Comparison of ENCODE assay signal across 7 mouse cellular contexts in genomic region chr10:22732181-22732580, GRCm38 (mm10). TPM values are rescaled to one million over a fixed set of nuclear protein-coding genes. Genes with fewer than 3 reads are reported as not detected.
DNase-seq lines count a peak whose midpoint lies in the region; ATAC-seq and TF ChIP-seq lines count a peak whose summit lies in the region.

No protein-coding gene starts in this region.

- H3K4me3 ChIP-seq in liver, adult 2 months (ENCODE audit: insufficient read depth, low read depth, low read length): peak overlapping the region; percentile 91
- H3K4me3 ChIP-seq in embryonic facial prominence, embryonic 11.5 days (ENCODE audit: low read depth, low read length): peak overlapping the region; percentile 90
- peak overlapping the region; percentile 99 for H3K4me3 ChIP-seq in hindbrain, embryonic 16.5 days (ENCODE audit: low read length)
- peak overlapping the region; percentile 96 for H3K4me3 ChIP-seq in midbrain, embryonic 12.5 days

- no peaks in the 10 kb centered on the region for H3K9me3 ChIP-seq in embryonic facial prominence, embryonic 11.5 days (replicated peaks; ENCODE audit: control insufficient read depth, low read length)
- no peaks in the 10 kb centered on the region for H3K9me3 ChIP-seq in hindbrain, embryonic 16.5 days (ENCODE audit: control insufficient read depth, low read length)
- no peaks in the 10 kb centered on the region for H3K9me3 ChIP-seq in midbrain, embryonic 12.5 days

- WGBS in liver, adult 2 months: 48% methylated on average over 10 of the region's 10 CpGs
- whole genome bisulfite sequencing in embryonic facial prominence, embryonic 11.5 days: 64% methylated on average over 10 of the region's 10 CpGs
- 65% methylated on average over 10 of the region's 10 CpGs for WGBS in hindbrain, embryonic 16.5 days
- WGBS in midbrain, embryonic 12.5 days: 60% methylated on average over 10 of the region's 10 CpGs

- DNase-seq in liver, adult 2 months (ENCODE audit: extremely low read depth, low read depth, low spot score): no peak
- no peak for DNase-seq in liver
- no peak for DNase-seq in embryonic facial prominence, embryonic 11.5 days (ENCODE audit: low spot score)
- no peak for DNase-seq in left cerebral cortex, postnatal 4 days
- DNase-seq in urinary bladder, adult 18-20 months (ENCODE audit: low spot score in 2 of 2): no peak

- peak overlapping the region; percentile 98 for H3K9ac ChIP-seq in liver, adult 2 months (ENCODE audit: low read depth, low read length)
- peak overlapping the region; percentile 95 for H3K9ac ChIP-seq in embryonic facial prominence, embryonic 11.5 days (replicated peaks; ENCODE audit: low read length)
- H3K9ac ChIP-seq in hindbrain, embryonic 16.5 days (ENCODE audit: low read depth, low read length): peak overlapping the region; percentile 99
- H3K9ac ChIP-seq in midbrain, embryonic 12.5 days (replicated peaks): peak overlapping the region; percentile 93

- peak overlapping the region; percentile 96 for H3K27ac ChIP-seq in liver, adult 2 months (replicated peaks; ENCODE audit: insufficient read depth, low read depth, low read length)
- H3K27ac ChIP-seq in embryonic facial prominence, embryonic 11.5 days (replicated peaks; ENCODE audit: low read depth, low read length): no peak overlapping the region
- H3K27ac ChIP-seq in hindbrain, embryonic 16.5 days (ENCODE audit: low read depth, low read length): peak overlapping the region; percentile 96
- peak overlapping the region; percentile 95; the same call in 1 of the 2 replicates for H3K27ac ChIP-seq in midbrain, embryonic 12.5 days (replicated peaks)

- peaks cover 24% of the 10 kb centered on the region for H3K79me2 ChIP-seq in liver, adult 2 months (ENCODE audit: control insufficient read depth, insufficient read depth, low read length)

- intact Hi-C loops in left cerebral cortex, postnatal 4 days (cut with DNase I): no loop called here

- ATAC-seq in embryonic facial prominence, embryonic 11.5 days (replicated peaks; ENCODE audit: insufficient number of reproducible peaks, low FRiP score, low TSS enrichment, low read depth): no peak
- no peak for ATAC-seq in hindbrain, embryonic 16.5 days
- ATAC-seq in midbrain, embryonic 12.5 days (ENCODE audit: low FRiP score, low read depth): no peak

- peak overlapping the region; percentile 88 for H3K4me2 ChIP-seq in embryonic facial prominence, embryonic 11.5 days (ENCODE audit: low read depth, low read length)
- peak overlapping the region; percentile 98 for H3K4me2 ChIP-seq in hindbrain, embryonic 16.5 days (ENCODE audit: low read length)
- peak overlapping the region; percentile 82 for H3K4me2 ChIP-seq in midbrain, embryonic 12.5 days (replicated peaks)

- no peak for TF ChIP-seq CTCF in liver, adult 2 months (IDR thresholded peaks at IDR 0.05; ENCODE audit: low read depth, low read length)

- no peaks in the 10 kb centered on the region for H3K27me3 ChIP-seq in liver, adult 2 months (ENCODE audit: control insufficient read depth, insufficient read depth, low read length)
- no peaks in the 10 kb centered on the region for H3K27me3 ChIP-seq in embryonic facial prominence, embryonic 11.5 days (ENCODE audit: control insufficient read depth, insufficient read depth, low read length)
- no peaks in the 10 kb centered on the region for H3K27me3 ChIP-seq in hindbrain, embryonic 16.5 days (replicated peaks; ENCODE audit: control insufficient read depth, insufficient read depth, low read length)
- H3K27me3 ChIP-seq in midbrain, embryonic 12.5 days: no peaks in the 10 kb centered on the region

- no peak for TF ChIP-seq POLR2A in liver, adult 2 months (IDR thresholded peaks at IDR 0.05; ENCODE audit: extremely low read depth, insufficient read depth, low read length)

- peaks cover 10% of the 10 kb centered on the region for H3K4me1 ChIP-seq in liver, adult 2 months (ENCODE audit: control insufficient read depth, insufficient read depth, low read length)
- no peaks in the 10 kb centered on the region for H3K4me1 ChIP-seq in embryonic facial prominence, embryonic 11.5 days (ENCODE audit: control insufficient read depth, insufficient read depth, low read length)
- peaks cover 19% of the 10 kb centered on the region for H3K4me1 ChIP-seq in hindbrain, embryonic 16.5 days (ENCODE audit: control insufficient read depth, insufficient read depth, low read depth, low read length)
- peaks cover 19% of the 10 kb centered on the region for H3K4me1 ChIP-seq in midbrain, embryonic 12.5 days

- H3K36me3 ChIP-seq in liver, adult 2 months (ENCODE audit: control insufficient read depth, insufficient read depth, low read length): no peaks in the 10 kb centered on the region
- no peaks in the 10 kb centered on the region for H3K36me3 ChIP-seq in embryonic facial prominence, embryonic 11.5 days (replicated peaks; ENCODE audit: control insufficient read depth, insufficient read depth, low read depth, low read length)
- no peaks in the 10 kb centered on the region for H3K36me3 ChIP-seq in hindbrain, embryonic 16.5 days (ENCODE audit: control insufficient read depth, insufficient read depth, low read length)
- no peaks in the 10 kb centered on the region for H3K36me3 ChIP-seq in midbrain, embryonic 12.5 days

RNA-seq across cellular contexts. Expression of gene Tbpl1, which starts 0.4 kb away (rescaled TPM):
- total RNA-seq in liver, adult 2 months (2014; rRNA removed): 7.8 and 8.3 TPM in 2 replicates
- 6.0 and 7.9 TPM in 2 replicates for polyA plus RNA-seq in liver, adult 2 months (2012; rRNA removed)
- 98.6 and 109 TPM in 2 replicates for polyA plus RNA-seq in embryonic facial prominence, embryonic 11.5 days (2014; fragmentation: Nextera tagmentation; extraction: Ambion mirVana)
- 71.3 and 83.9 TPM in 2 replicates for polyA plus RNA-seq in hindbrain, embryonic 16.5 days (2015; fragmentation: Nextera tagmentation; extraction: Ambion mirVana)
- 119 and 120 TPM in 2 replicates for polyA plus RNA-seq in midbrain, embryonic 12.5 days (2016; fragmentation: Nextera tagmentation; extraction: Ambion mirVana)
- total RNA-seq in left cerebral cortex, postnatal 4 days (2021): 10 to 100 TPM; 62.4 to 67.2 TPM
